Mouse (Mus musculus) G1E (cell line): ENCODE data around the gene Ywhab.

Experiments used
- CTCF ChIP-seq: IDR thresholded peaks from 2 replicates; pipeline ENCODE4 v1.5.1; 2012; ENCODE audit warnings: low read depth, low read length, inconsistent platforms, mixed read lengths
- POLR2AphosphoS5 ChIP-seq: IDR thresholded peaks from 2 replicates; pipeline ENCODE4 v1.6.1; 2012; ENCODE audit warnings: low read depth, low read length, inconsistent platforms; ENCODE audit not compliant: insufficient replicate concordance

- TF ChIP-seq CTCF (no peak), POLR2AphosphoS5 (no peak)
Observed at GRCm38 (mm10) chr2:164059634-164060235, 65.0 kb downstream of the Ywhab start.
